Mouse (Mus musculus) mesoderm, embryonic 11.5 days (tissue): ENCODE results near the gene Gm20518.
A peak's percentile ranks its signal among the peaks of the same experiment; 100 is the strongest.

Experiments
- DNase-seq: peaks from one replicate; pipeline ENCODE4 v3.0.0-alpha.2; 2012; ENCODE audit warnings: low read depth, low spot score

Gene Gm20518

GRCm38 (mm10) chr16:17891567-17891959 lies at the start of gene Gm20518:
TSS of gene Gm20518 (minus strand) at chr16:17891671.
- DNase-seq: peak; percentile 99

GRCm38 (mm10) chr16:17939255-17939751 lies 47.8 kb upstream of the Gm20518 start:
- no peak for DNase-seq

- DNase-seq: peak; percentile 69
Measured at GRCm38 (mm10) chr16:17938821-17939220, 47.4 kb upstream of the Gm20518 start.

- DNase-seq: no peak
Measured at GRCm38 (mm10) chr16:17938187-17938586, 46.7 kb upstream of the Gm20518 start.

- DNase-seq: no peak
Measured at GRCm38 (mm10) chr16:17936776-17937175, 45.3 kb upstream of the Gm20518 start.

GRCm38 (mm10) chr16:17934445-17934910 lies 43.0 kb upstream of the Gm20518 start:
- DNase-seq: no peak

GRCm38 (mm10) chr16:17933594-17934444 lies 42.3 kb upstream of the Gm20518 start:
- no peak for DNase-seq

GRCm38 (mm10) chr16:17931906-17932460 lies 40.5 kb upstream of the Gm20518 start:
- no peak for DNase-seq

- no peak for DNase-seq
Measured at GRCm38 (mm10) chr16:17929631-17930030, 38.2 kb upstream of the Gm20518 start.

GRCm38 (mm10) chr16:17929211-17929610 lies 37.7 kb upstream of the Gm20518 start:
- DNase-seq: no peak

GRCm38 (mm10) chr16:17928627-17929104 lies 37.2 kb upstream of the Gm20518 start:
- DNase-seq: peak; percentile 81

- DNase-seq: peak; percentile 77
Measured at GRCm38 (mm10) chr16:17928087-17928580, 36.7 kb upstream of the Gm20518 start, which contains the start of gene Slc25a1. TSS of gene Slc25a1 (minus strand) at chr16:17928219.

GRCm38 (mm10) chr16:17927351-17928082 lies 36.0 kb upstream of the Gm20518 start:
- peak; percentile 55 for DNase-seq

GRCm38 (mm10) chr16:17922163-17922538 lies 30.7 kb upstream of the Gm20518 start:
- no peak for DNase-seq

- DNase-seq: peak; percentile 99
Measured at GRCm38 (mm10) chr16:17921325-17922162, 30.1 kb upstream of the Gm20518 start.

- DNase-seq: no peak
Measured at GRCm38 (mm10) chr16:17920586-17920985, 29.1 kb upstream of the Gm20518 start.

- DNase-seq: peak; percentile 53
Measured at GRCm38 (mm10) chr16:17914307-17915249, 23.1 kb upstream of the Gm20518 start, which contains the start of gene Gsc2. TSS of gene Gsc2 (minus strand) at chr16:17915059.

GRCm38 (mm10) chr16:17911052-17911595 lies 19.7 kb upstream of the Gm20518 start, which contains the start of gene Ess2:
TSS of gene Ess2 (minus strand) at chr16:17911348.
- peak; percentile 96 for DNase-seq

GRCm38 (mm10) chr16:17898462-17898861 lies 7.0 kb upstream of the Gm20518 start, which contains the start of the genes Dgcr2 and Tssk2:
TSS of gene Dgcr2 (minus strand) at chr16:17898562.
TSS of gene Tssk2 (plus strand) at chr16:17898637.
- no peak for DNase-seq
